Mouse (Mus musculus): ENCODE data around the gene Arhgef12.

GRCm38 (mm10) chr9:43102931-43103330 lies 4.1 kb downstream of the Arhgef12 start:
- TF ChIP-seq CHD2 (IDR thresholded peaks at IDR 0.05; ENCODE audit: low read depth, low read length) (no peak), MAFK (IDR thresholded peaks at IDR 0.05; ENCODE audit: insufficient read depth, low read depth, low read length) (no peak)

Data from ES-E14 (cell line).